Mouse (Mus musculus) stomach, embryonic 16.5 days (tissue): ENCODE data around the gene Thada. TPM values are rescaled to one million over a fixed set of nuclear protein-coding genes. Genes with fewer than 3 reads are reported as not detected.
A peak's percentile ranks its signal among the peaks of the same experiment; 100 is the strongest.

Source experiments
- ATAC-seq: fragments of 200-750 bp; cut with Nextera tagmentation; 2 replicates; pipeline ENCODE4 v1.8.0; 2017; ENCODE audit warnings: moderate number of reproducible peaks, moderate TSS enrichment; ENCODE audit not compliant: insufficient read depth, low FRiP score
- H3K27ac ChIP-seq: fragments of 300-500 bp; sonication (generic); 2 replicates; pipeline ENCODE4 v1.5.1; 2014; ENCODE audit warnings: low read length
- H3K27me3 ChIP-seq: fragments of 300-500 bp; sonication (generic); 2 replicates; pipeline ENCODE4 v1.6.1; 2014; ENCODE audit warnings: low read length, control low read depth, mixed read lengths; ENCODE audit not compliant: control insufficient read depth, insufficient read depth
- H3K36me3 ChIP-seq: fragments of 300-500 bp; sonication (generic); 2 replicates; pipeline ENCODE4 v1.6.1; 2014; ENCODE audit warnings: low read length; ENCODE audit not compliant: control insufficient read depth, insufficient read depth
- H3K4me1 ChIP-seq: fragments of 300-500 bp; sonication (generic); 2 replicates; pipeline ENCODE4 v1.6.1; 2014; ENCODE audit warnings: low read length, control low read depth, mixed read lengths; ENCODE audit not compliant: control insufficient read depth, insufficient read depth
- H3K4me2 ChIP-seq: fragments of 300-500 bp; sonication (generic); 2 replicates; pipeline ENCODE4 v1.6.1; 2014; ENCODE audit warnings: low read depth, low read length, mixed read lengths
- H3K4me3 ChIP-seq: fragments of 300-500 bp; sonication (generic); replicated peaks from 2 replicates; pipeline ENCODE4 v1.5.1; 2014; ENCODE audit warnings: mild to moderate bottlenecking, low read length
- H3K9ac ChIP-seq: fragments of 300-500 bp; sonication (generic); 2 replicates; pipeline ENCODE4 v1.6.1; 2014; ENCODE audit warnings: low read length
- H3K9me3 ChIP-seq: fragments of 300-500 bp; sonication (generic); replicated peaks from 2 replicates; pipeline ENCODE4 v1.6.1; 2016; ENCODE audit warnings: low read length, control low read depth; ENCODE audit not compliant: control insufficient read depth
- WGBS: fragments of 180-500 bp; shearing (Covaris S2); extraction: QIAGEN DNeasy Blood & Tissue Kit; methylation state at CpG from one replicate; pipeline ENCODE4 v1.1.7; 2014; 5-methylcytosine and 5-hydroxymethylcytosine counted together
- polyA plus RNA-seq: library from polyadenylated mRNA; unstranded; fragments of >200 nt; fragmentation: Nextera tagmentation; extraction: Ambion mirVana; gene quantifications from 2 replicates; pipeline ENCODE4 v1.2.1, GENCODE M21; 2015

Gene Thada
- polyA plus RNA-seq, 1 experiment from 2014 or later: 7.4 TPM

GRCm38 (mm10) chr17:84148499-84149484 is 317.2 kb downstream of the Thada start:
- Histone ChIP-seq H3K27me3 (no peaks in the 10 kb centered on the region), H3K27ac (peak overlapping the region; percentile 81), H3K4me1 (peaks cover 59% of the 10 kb centered on the region), H3K36me3 (no peaks in the 10 kb centered on the region), H3K4me2 (no peak overlapping the region), H3K4me3 (no peak overlapping the region), H3K9ac (peak overlapping the region; percentile 30; the same call in 1 of the 2 replicates), H3K9me3 (no peaks in the 10 kb centered on the region)
- peak; percentile 84 for ATAC-seq
- WGBS: 28% methylated on average over 11 of the region's 11 CpGs

GRCm38 (mm10) chr17:84147183-84148108 is 318.6 kb downstream of the Thada start:
- no peak for ATAC-seq
- 64% methylated on average over 11 of the region's 11 CpGs for WGBS
- Histone ChIP-seq H3K4me1 (peaks cover 64% of the 10 kb centered on the region), H3K27ac (0 out of 2 replicates have a peak overlapping the region, but pooled peaks have one; percentile 8), H3K36me3 (no peaks in the 10 kb centered on the region), H3K9ac (no peak overlapping the region), H3K4me2 (no peak overlapping the region), H3K4me3 (no peak overlapping the region), H3K9me3 (no peaks in the 10 kb centered on the region), H3K27me3 (no peaks in the 10 kb centered on the region)

- Histone ChIP-seq H3K9ac (peak overlapping the region; percentile 60), H3K36me3 (no peaks in the 10 kb centered on the region), H3K4me2 (no peak overlapping the region), H3K9me3 (no peaks in the 10 kb centered on the region), H3K27me3 (no peaks in the 10 kb centered on the region), H3K27ac (peak overlapping the region; percentile 84), H3K4me3 (no peak overlapping the region), H3K4me1 (peaks cover 64% of the 10 kb centered on the region)
- no peak for ATAC-seq
- WGBS: 63% methylated on average over 7 of the region's 7 CpGs
Observed at GRCm38 (mm10) chr17:84146458-84147182, 319.4 kb downstream of the Thada start.

- H3K4me3 ChIP-seq: no peak overlapping the region
- peaks cover 72% of the 10 kb centered on the region for H3K4me1 ChIP-seq
- no peaks in the 10 kb centered on the region for H3K27me3 ChIP-seq
- no peaks in the 10 kb centered on the region for H3K36me3 ChIP-seq
- peak overlapping the region; percentile 60 for H3K9ac ChIP-seq
- H3K27ac ChIP-seq: peak overlapping the region; percentile 84
- 26% methylated on average over 10 of the region's 10 CpGs for WGBS
- H3K9me3 ChIP-seq: no peaks in the 10 kb centered on the region
- no peak overlapping the region for H3K4me2 ChIP-seq
- ATAC-seq: no peak
Observed at GRCm38 (mm10) chr17:84145826-84146287, 320.1 kb downstream of the Thada start.

- Histone ChIP-seq H3K4me2 (no peak overlapping the region), H3K9ac (no peak overlapping the region), H3K9me3 (no peaks in the 10 kb centered on the region), H3K27me3 (no peaks in the 10 kb centered on the region), H3K4me1 (peaks cover 79% of the 10 kb centered on the region), H3K4me3 (no peak overlapping the region), H3K27ac (peak overlapping the region; percentile 84), H3K36me3 (no peaks in the 10 kb centered on the region)
- WGBS: 78% methylated on average over 5 of the region's 5 CpGs
- no peak for ATAC-seq
Observed at GRCm38 (mm10) chr17:84144762-84145599, 321.0 kb downstream of the Thada start.

- H3K9me3 ChIP-seq: no peaks in the 10 kb centered on the region
- H3K4me2 ChIP-seq: no peak overlapping the region
- H3K4me3 ChIP-seq: no peak overlapping the region
- H3K9ac ChIP-seq: no peak overlapping the region
- H3K27me3 ChIP-seq: no peaks in the 10 kb centered on the region
- H3K27ac ChIP-seq: no peak overlapping the region
- H3K4me1 ChIP-seq: peaks cover 73% of the 10 kb centered on the region
- no peaks in the 10 kb centered on the region for H3K36me3 ChIP-seq
- ATAC-seq: no peak
- WGBS: 83% methylated on average over 3 of the region's 3 CpGs
Observed at GRCm38 (mm10) chr17:84144130-84144529, 321.9 kb downstream of the Thada start.

GRCm38 (mm10) chr17:84143219-84143844 is 322.7 kb downstream of the Thada start:
- H3K9me3 ChIP-seq: no peaks in the 10 kb centered on the region
- H3K36me3 ChIP-seq: no peaks in the 10 kb centered on the region
- no peak overlapping the region for H3K4me2 ChIP-seq
- H3K27ac ChIP-seq: peak overlapping the region; percentile 15; the same call in 1 of the 2 replicates
- H3K9ac ChIP-seq: peak overlapping the region; percentile 40; the same call in 1 of the 2 replicates
- no peak overlapping the region for H3K4me3 ChIP-seq
- 47% methylated on average over 12 of the region's 12 CpGs for WGBS
- ATAC-seq: 0 out of 2 replicates have a peak, but pooled peaks have one; percentile 30
- peaks cover 65% of the 10 kb centered on the region for H3K4me1 ChIP-seq
- no peaks in the 10 kb centered on the region for H3K27me3 ChIP-seq
